Mouse (Mus musculus): ENCODE data around the gene Gm20388.

GRCm38 (mm10) chr8:124317821-124318220, 4407.2 kb downstream of the Gm20388 start:
- TF ChIP-seq CTCF (IDR thresholded peaks at IDR 0.05; ENCODE audit: low read depth, low read length) (no peak), GATA2 (IDR thresholded peaks at IDR 0.05; ENCODE audit: borderline replicate concordance, low read depth, low read length) (no peak), TAL1 (conservative IDR thresholded peaks at IDR 0.05; ENCODE audit: low read depth, low read length) (no peak), GATA1 (IDR thresholded peaks at IDR 0.05; ENCODE audit: borderline replicate concordance, low read length) (no peak), POLR2AphosphoS5 (IDR thresholded peaks at IDR 0.05; ENCODE audit: insufficient replicate concordance, low read depth, low read length) (no peak)

All from G1E (cell line).